Mouse (Mus musculus) skeletal muscle tissue, adult 2 months (tissue): ENCODE measurements at regions not wholly inside any gene's neighbourhood (a gene's known extent, or its start where the extent isn't known, plus 50 kb on each side); places are given as distances from the start of the nearest gene placed in this dataset.
A peak's percentile ranks its signal among the peaks of the same experiment; 100 is the strongest.

Experiments used
- DNase-seq: peaks from one replicate; pipeline ENCODE4 v3.0.0-alpha.2; 2012; ENCODE audit warnings: low read depth, low spot score

DNA sequence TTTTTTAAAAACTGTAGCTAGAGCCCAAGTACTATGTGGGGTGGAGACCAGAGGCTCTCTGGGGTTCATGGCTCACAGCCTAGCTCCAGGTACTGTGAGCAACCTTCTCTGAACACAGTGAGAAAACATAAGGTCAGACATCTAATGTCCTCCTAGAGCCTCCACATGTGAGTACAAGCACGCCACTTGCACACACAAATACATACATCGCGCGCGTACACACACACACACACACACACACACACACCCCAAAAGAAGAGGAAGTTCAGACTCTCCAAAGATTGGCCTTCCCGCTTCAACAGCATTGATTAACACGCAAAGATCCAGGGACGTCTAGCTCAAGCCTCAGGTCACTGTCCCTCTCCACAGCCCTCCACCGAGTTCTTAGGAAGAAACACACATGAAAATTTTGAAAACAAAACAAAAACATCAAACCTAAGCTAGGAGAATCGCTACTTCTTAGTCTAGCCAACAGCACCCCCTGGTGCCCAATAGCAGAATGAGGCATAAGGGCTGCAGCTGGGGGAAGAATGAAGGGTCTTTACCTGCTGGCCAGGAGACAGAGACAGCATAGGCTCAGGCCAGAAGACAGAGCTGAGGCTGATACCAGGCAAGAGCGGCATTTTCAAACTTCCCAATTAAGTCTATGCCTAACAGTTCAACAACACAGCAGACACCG lies 90.7 kb upstream of the Usp24 start:
- peak; percentile 44 for DNase-seq

- no peak for DNase-seq
Measured at GRCm38 (mm10) chr4:106227428-106227827, 88.6 kb upstream of the Usp24 start.

GRCm38 (mm10) chr4:106228534-106228933 lies 87.5 kb upstream of the Usp24 start:
- peak; percentile 72 for DNase-seq

- no peak for DNase-seq
Measured at GRCm38 (mm10) chr4:106229526-106229925, 86.5 kb upstream of the Usp24 start.

- DNase-seq = no peak
Measured at GRCm38 (mm10) chr4:106232499-106232970, 83.5 kb upstream of the Usp24 start.

DNA sequence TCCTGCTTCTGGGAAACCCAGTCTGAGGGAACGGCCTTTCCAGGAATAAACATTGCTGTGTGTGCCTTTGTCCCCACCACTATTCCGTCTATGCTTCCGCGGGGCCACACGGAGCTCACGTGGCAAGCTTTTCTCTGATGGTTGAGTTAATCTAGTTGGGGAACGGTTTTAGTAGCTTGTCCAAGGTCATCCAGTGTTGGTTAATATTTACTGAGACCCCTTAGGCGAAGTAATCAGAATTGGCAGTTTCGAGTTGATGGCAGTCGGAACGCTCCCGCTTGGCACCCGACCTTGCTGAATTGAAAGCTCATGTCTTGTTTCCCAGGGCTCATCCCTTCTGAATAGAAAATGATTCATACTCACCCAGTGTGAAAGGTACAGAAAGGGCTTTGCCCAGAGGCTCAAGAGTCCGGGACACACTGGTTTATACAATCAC lies 71.6 kb upstream of the Usp24 start:
- no peak for DNase-seq

DNA sequence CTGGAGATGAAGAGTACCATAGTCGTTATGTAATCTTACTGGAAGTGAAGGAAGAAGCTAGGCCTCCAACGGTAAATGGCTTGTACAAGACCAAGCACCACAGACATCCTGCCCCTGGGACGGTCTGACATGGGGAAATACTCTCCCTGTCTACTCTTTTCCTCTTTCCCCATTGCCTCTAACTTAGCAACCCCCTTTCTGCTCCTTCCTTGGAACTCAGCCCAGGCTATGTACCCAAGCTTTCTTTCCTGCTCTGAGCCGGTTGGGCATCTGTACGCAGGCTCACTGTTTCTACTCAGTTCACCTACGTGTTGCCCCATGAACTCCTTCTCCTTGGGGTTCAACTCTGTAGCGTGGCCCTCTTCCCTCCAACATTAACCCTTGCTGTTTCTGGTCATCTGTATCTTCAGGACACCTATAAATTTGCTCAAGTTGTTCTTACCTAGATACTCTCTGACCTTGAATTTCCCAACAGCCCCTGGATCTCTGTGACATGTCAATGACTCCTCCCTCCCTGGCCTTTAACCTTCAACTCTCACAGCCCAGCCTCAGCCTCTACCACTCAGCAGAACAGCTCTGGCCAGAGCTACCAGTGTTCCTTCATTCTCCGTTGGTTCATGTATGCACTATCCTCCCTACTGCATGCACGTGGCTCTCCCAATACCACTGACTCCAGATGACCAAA lies 71.0 kb upstream of the Usp24 start:
- no peak for DNase-seq

DNA sequence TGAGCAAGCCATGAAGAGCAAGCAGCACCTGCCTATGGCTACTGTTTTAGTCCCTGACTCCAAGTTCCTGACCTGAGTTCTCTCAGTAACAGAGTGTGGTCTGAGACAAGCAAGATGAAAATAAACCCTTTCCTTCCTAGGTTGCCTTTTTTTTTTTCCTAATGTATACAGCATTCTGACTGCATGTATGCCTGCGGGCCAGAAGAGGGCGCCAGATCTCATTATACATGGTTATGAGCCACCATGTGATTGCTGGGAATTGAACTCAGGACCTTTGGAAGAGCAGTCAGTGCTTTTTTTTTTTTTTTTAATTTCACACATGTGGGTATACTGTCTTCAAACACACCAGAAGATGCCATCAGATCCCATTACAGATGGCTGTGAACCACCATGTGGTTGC lies 69.3 kb upstream of the Usp24 start:
- DNase-seq = no peak

- DNase-seq = no peak
Measured at GRCm38 (mm10) chr4:106247398-106247797, 68.6 kb upstream of the Usp24 start.

GRCm38 (mm10) chr4:106248272-106248671 lies 67.7 kb upstream of the Usp24 start:
- DNase-seq = no peak

- no peak for DNase-seq
Measured at GRCm38 (mm10) chr4:106249028-106249782, 66.8 kb upstream of the Usp24 start.

DNA sequence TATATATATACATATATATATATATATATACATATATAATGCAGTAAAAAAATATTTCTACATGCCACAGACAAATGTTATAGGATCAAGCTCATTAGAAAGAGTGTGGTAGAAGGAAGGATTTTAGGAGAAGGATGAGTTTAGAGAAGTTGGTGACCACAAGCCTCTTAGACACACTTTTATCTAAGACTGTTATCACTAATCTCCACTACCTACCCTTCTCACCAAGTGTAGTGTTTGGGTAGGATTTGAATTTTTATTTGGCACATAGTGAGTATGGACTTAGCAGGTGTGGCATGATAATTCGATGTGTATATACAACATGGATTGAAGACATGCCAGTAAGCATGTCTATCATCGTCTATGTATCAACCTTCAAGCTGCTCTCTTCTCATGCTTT lies 66.0 kb upstream of the Usp24 start:
- DNase-seq = no peak

DNA sequence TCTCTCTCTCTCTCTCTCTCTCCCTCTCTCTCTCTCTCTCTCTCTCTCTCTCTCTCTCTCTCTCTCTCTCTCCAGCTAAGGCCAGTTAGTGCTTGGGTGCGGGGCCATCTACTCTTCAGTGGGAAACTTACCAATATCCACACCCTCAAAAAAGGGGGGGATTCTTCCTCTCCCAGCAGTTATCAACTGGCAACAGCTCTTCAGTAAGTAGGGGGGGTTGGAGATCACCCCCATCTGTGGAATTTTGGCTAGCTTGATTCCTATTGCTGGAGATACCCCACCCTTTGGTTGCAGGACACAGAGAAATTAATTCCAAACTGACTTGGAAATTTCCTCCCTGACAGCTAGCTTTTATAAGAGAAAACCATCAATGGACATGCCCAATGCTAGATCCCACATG lies 64.6 kb upstream of the Usp24 start:
- DNase-seq = no peak

GRCm38 (mm10) chr4:106252946-106253345 lies 63.1 kb upstream of the Usp24 start:
- DNase-seq = no peak

- DNase-seq = no peak
Measured at GRCm38 (mm10) chr4:106254761-106255475, 61.1 kb upstream of the Usp24 start.

DNA sequence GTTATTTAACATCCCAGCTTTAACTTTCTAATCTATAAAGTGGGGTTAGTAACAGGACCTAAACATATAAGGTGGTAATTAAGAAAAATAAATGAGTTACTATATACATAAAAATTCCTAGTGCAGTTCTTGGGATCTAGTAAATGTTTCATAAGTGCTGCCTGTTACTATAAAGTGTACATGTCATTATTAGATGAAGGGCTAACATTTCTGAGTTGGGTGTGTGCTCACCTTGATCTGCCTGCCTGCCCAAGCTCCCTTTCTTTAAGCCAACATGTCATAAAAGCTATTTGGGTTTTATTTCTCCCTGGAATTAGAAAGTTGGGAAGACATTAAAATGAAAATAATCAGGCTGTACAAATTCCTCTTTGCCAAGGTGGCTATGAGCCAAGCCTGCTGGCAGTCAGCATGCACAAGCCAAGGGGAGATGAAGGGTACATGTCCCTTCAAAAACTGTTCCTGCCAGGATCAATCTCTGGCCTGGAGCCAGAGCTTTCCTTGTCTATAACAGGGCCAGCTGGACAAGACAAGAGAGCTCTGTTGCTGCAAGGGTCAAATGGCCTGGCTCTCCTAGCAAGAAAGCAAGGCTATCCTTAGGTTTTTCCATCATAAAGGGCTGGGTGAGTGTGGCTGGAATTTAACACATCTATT lies 59.9 kb upstream of the Usp24 start:
- DNase-seq = peak; percentile 42

- no peak for DNase-seq
Measured at GRCm38 (mm10) chr4:106261404-106261803, 54.6 kb upstream of the Usp24 start.

- DNase-seq = no peak
Measured at GRCm38 (mm10) chr4:106261901-106262560, 54.0 kb upstream of the Usp24 start.

DNA sequence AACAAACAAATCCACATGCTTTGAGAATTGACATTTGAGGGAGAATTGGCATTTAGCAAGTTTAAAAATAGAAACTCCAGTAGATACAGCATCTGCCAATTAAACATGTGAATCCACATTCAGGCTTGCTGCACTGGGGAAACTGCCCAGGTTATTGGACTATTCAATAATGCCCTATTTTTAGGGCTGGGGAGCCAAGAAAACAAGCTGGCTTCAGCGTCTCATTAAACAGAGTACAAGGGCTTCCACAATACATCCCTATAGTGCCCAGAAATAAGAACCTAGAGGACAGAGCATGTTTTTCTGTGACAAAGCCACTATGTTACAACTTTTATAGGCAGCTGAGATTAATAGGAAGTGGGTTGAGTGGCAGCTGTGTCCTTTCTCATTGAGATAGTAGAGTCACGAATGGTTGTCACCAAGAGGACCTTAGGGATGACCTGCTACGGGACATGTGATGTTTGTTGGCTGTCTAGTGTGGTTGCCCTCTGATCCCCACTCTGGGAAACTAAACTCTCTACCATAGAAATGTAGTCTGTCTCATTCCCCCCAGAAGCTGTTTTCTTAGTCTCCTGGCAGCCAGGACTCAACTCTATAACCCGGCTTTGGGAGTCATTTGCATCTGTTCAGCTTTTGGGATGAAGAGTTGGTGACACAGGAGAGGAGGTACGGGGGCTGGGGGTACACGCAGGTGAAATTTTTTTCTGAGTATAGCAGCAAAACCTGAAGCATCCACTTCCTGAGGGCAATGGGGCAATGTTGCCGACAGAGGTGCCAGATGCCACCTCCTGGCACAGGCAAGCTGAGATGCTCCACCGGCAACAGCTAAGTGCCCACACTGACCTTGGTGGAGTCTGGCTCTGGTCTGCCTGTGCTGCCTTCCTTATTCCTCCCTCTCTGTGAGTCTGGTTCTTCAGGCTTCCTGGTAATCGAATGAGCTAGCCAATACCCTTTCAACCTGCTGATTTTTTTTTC lies 53.0 kb upstream of the Usp24 start:
- peak; percentile 67 for DNase-seq
